Mouse (Mus musculus) G1E (cell line): ENCODE data around the gene Clec18a. TPM values are rescaled to one million over a fixed set of nuclear protein-coding genes. Genes with fewer than 3 reads are reported as not detected.

ENCODE experiments used
- ATAC-seq: 2 replicates; pipeline ENCODE4 v1.8.0; 2016; ENCODE audit warnings: mild to moderate bottlenecking; ENCODE audit not compliant: insufficient number of reproducible peaks, poor library complexity, low FRiP score, severe bottlenecking; ENCODE audit errors: extremely low read depth
- DNase-seq: peaks from one replicate; pipeline ENCODE4 v3.0.0; 2012; ENCODE audit warnings: low spot score
- H3K27me3 ChIP-seq: 2 replicates; pipeline ENCODE4 v1.6.1; 2012; ENCODE audit warnings: mild to moderate bottlenecking, low read length, inconsistent platforms; ENCODE audit not compliant: insufficient read depth
- H3K36me3 ChIP-seq: replicated peaks from 2 replicates; pipeline ENCODE3; 2012; ENCODE audit warnings: mild to moderate bottlenecking, inconsistent platforms
- H3K4me1 ChIP-seq: 2 replicates; pipeline ENCODE4 v1.6.1; 2012; ENCODE audit warnings: low read depth, low read length, inconsistent platforms, mixed read lengths; ENCODE audit not compliant: insufficient read depth
- H3K4me3 ChIP-seq: 2 replicates; pipeline ENCODE4 v1.5.1; 2012; ENCODE audit warnings: low read depth, mild to moderate bottlenecking, inconsistent platforms, low read length, moderate library complexity, mixed read lengths
- H3K9me3 ChIP-seq: replicated peaks from 2 replicates; pipeline ENCODE4 v1.6.1; 2012; ENCODE audit warnings: inconsistent platforms
- CTCF ChIP-seq: IDR thresholded peaks from 2 replicates; pipeline ENCODE4 v1.5.1; 2012; ENCODE audit warnings: low read depth, low read length, inconsistent platforms, mixed read lengths
- GATA1 ChIP-seq: IDR thresholded peaks from 2 replicates; pipeline ENCODE4 v1.6.1; 2012; ENCODE audit warnings: borderline replicate concordance, low read length, inconsistent platforms, mixed read lengths
- GATA2 ChIP-seq: IDR thresholded peaks from 2 replicates; pipeline ENCODE4 v1.6.1; 2012; ENCODE audit warnings: low read depth, low read length, inconsistent platforms, borderline replicate concordance
- POLR2AphosphoS5 ChIP-seq: IDR thresholded peaks from 2 replicates; pipeline ENCODE4 v1.6.1; 2012; ENCODE audit warnings: low read depth, low read length, inconsistent platforms; ENCODE audit not compliant: insufficient replicate concordance
- TAL1 ChIP-seq: conservative IDR thresholded peaks from 2 replicates; pipeline ENCODE4 v1.6.1; 2012; ENCODE audit warnings: low read depth, low read length, inconsistent platforms, mixed read lengths
- polyA plus RNA-seq: library from polyadenylated mRNA; stranded (reverse); fragments of >175 nt; gene quantifications from 2 replicates; pipeline ENCODE4 v1.2.3, GENCODE M21; 2012
- total RNA-seq, 2 experiments: library from RNA; stranded (forward) in 1 of 2; stranded (reverse) in 1 of 2; fragments of 200-1000 nt in 1 of 2; fragments of >200 nt in 1 of 2; fragmentation: Nextera tagmentation in 1 of 2; gene quantifications; 2 replicates each; pipeline ENCODE4 v1.2.3; 2014 to 2017

Clec18a gene
- total and polyA plus RNA-seq, 3 experiments = 0.05 TPM; not detected in 2

GRCm38 (mm10) chr8:111067439-111067838, 24.8 kb downstream of the Clec18a start:
- H3K27me3 ChIP-seq = peaks cover 43% of the 10 kb centered on the region
- H3K4me3 ChIP-seq = no peak overlapping the region
- H3K36me3 ChIP-seq = no peaks in the 10 kb centered on the region
- ATAC-seq = no peak
- H3K9me3 ChIP-seq = no peaks in the 10 kb centered on the region
- H3K4me1 ChIP-seq = peaks cover 32% of the 10 kb centered on the region
- DNase-seq = no peak
- no peak for TF ChIP-seq TAL1
- TF ChIP-seq CTCF = no peak

DNA sequence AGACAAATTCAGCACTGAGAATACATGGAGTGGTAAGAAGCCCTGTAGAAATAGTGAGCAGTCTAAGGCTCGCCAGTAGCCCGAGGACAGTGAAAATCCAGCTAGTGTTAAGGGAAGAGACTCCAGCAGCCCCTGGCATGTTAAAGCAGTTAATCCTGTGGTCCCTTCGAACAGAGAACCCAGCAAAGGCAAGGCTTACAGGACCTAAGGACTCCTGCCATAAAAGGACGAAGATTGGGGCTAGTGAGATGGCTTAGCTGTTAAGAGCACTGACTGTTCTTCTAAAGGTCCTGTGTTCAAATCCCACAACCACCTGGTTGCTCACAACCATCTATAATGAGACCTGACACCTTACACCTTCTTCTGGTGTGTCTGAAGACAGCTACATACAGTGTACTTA, 25.9 kb downstream of the Clec18a start:
- Histone ChIP-seq H3K4me1 (peaks cover 38% of the 10 kb centered on the region), H3K36me3 (no peaks in the 10 kb centered on the region), H3K9me3 (no peaks in the 10 kb centered on the region), H3K4me3 (no peak overlapping the region), H3K27me3 (peaks cover 40% of the 10 kb centered on the region)
- ATAC-seq = no peak
- TF ChIP-seq GATA1 = no peak
- no peak for TF ChIP-seq TAL1
- no peak for TF ChIP-seq CTCF
- TF ChIP-seq POLR2AphosphoS5 = no peak
- TF ChIP-seq GATA2 = no peak
- no peak for DNase-seq

- H3K4me3 ChIP-seq = no peak overlapping the region
- peaks cover 16% of the 10 kb centered on the region for H3K36me3 ChIP-seq
- no peak for TF ChIP-seq GATA2
- TF ChIP-seq GATA1 = no peak
- no peak for TF ChIP-seq TAL1
- ATAC-seq (no peak), DNase-seq (no peak)
- H3K27me3 ChIP-seq = peaks cover 38% of the 10 kb centered on the region
- H3K4me1 ChIP-seq = peaks cover 51% of the 10 kb centered on the region
- H3K9me3 ChIP-seq = no peaks in the 10 kb centered on the region
These were observed 29.3 kb downstream of the Clec18a start for GRCm38 (mm10) chr8:111062893-111063292.

GRCm38 (mm10) chr8:111062072-111062757, 30.0 kb downstream of the Clec18a start:
- Histone ChIP-seq H3K27me3 (peaks cover 37% of the 10 kb centered on the region), H3K4me1 (peaks cover 55% of the 10 kb centered on the region), H3K4me3 (peak overlapping the region; percentile 70), H3K36me3 (peaks cover 22% of the 10 kb centered on the region), H3K9me3 (no peaks in the 10 kb centered on the region)
- no peak for ATAC-seq
- TF ChIP-seq GATA2 = no peak
- TF ChIP-seq GATA1 = no peak
- TF ChIP-seq POLR2AphosphoS5 = no peak
- TF ChIP-seq TAL1 = no peak
- no peak for TF ChIP-seq CTCF
- no peak for DNase-seq

- TF ChIP-seq TAL1 (no peak), GATA1 (no peak)
- Histone ChIP-seq H3K9me3 (no peaks in the 10 kb centered on the region), H3K27me3 (peaks cover 35% of the 10 kb centered on the region), H3K4me3 (peak overlapping the region; percentile 70), H3K36me3 (peaks cover 28% of the 10 kb centered on the region), H3K4me1 (peaks cover 60% of the 10 kb centered on the region)
- DNase-seq (no peak), ATAC-seq (no peak)
These were observed 30.5 kb downstream of the Clec18a start for GRCm38 (mm10) chr8:111061688-111062071.

- peaks cover 71% of the 10 kb centered on the region for H3K4me1 ChIP-seq
These were observed 33.2 kb downstream of the Clec18a start for GRCm38 (mm10) chr8:111058946-111059572.

More at GRCm38 (mm10) chr8:111058946-111059572, 33.2 kb downstream of the Clec18a start:
- DNase-seq (peak; percentile 60), ATAC-seq (no peak)
- Histone ChIP-seq H3K27me3 (peaks cover 21% of the 10 kb centered on the region), H3K36me3 (peaks cover 48% of the 10 kb centered on the region), H3K4me3 (no peak overlapping the region), H3K9me3 (no peaks in the 10 kb centered on the region)
- TF ChIP-seq GATA1 (no peak), POLR2AphosphoS5 (no peak), TAL1 (no peak), GATA2 (no peak), CTCF (no peak)
